Mouse (Mus musculus) liver, postnatal 0 days (tissue): ENCODE measurements around the gene Nt5c3b.

Experiments used
- CTCF ChIP-seq: sonication (generic); IDR thresholded peaks from 2 replicates; pipeline ENCODE4 v1.5.1; 2016; ENCODE audit warnings: antibody characterized with exemption, low read depth
- EP300 ChIP-seq: IDR thresholded peaks from 2 replicates; pipeline ENCODE4 v1.6.1; 2016; ENCODE audit warnings: antibody characterized with exemption, low read depth, mild to moderate bottlenecking

- TF ChIP-seq EP300 (no peak), CTCF (no peak)
These were observed 49.7 kb downstream of the Nt5c3b start for GRCm38 (mm10) chr11:100391884-100392345.
